In the genomic region with DNA sequence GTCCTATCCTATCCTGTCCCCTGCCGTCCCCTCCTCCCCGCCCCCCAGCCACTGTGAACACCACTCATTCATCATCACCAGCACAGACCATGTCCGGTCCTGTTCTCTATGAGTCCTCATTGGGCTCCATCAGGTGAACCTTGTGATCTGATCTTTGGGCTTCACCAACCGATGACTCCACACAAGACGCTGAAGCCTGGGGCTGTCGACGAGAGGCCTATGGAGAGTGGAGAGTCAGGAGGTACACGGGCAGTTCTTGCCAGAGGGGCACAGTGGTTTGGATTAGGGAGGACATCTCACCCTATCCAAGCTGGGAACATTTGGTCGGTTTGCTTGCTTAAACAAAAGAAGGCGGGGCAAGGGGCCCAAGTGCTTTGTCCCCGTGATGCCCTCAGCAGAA, we compare ENCODE assay signal across 12 mouse cellular contexts.
"Had no signal": no experiment of that assay in that cellular context is flagged by ENCODE, and none has a peak within 500 bp of the region (broad histone marks: within the 10 kb centered on the region; RNA-seq: fewer than 3 reads in every experiment).

No protein-coding gene starts in this region.

- H3K9ac ChIP-seq: liver, embryonic 15.5 days; neural tube, embryonic 13.5 days had no signal

- H3K36me3 ChIP-seq: liver, embryonic 15.5 days; neural tube, embryonic 13.5 days had no signal

- H3K4me3 ChIP-seq: liver, embryonic 15.5 days; neural tube, embryonic 13.5 days had no signal

- ATAC-seq: lung, postnatal 0 days had no signal

- H3K4me1 ChIP-seq: liver, embryonic 15.5 days had no signal

- H3K27me3 ChIP-seq: liver, embryonic 15.5 days; neural tube, embryonic 13.5 days had no signal

- DNase-seq: kidney, adult 11 months; kidney, adult 9 months; kidney, postnatal 4 days; left cerebral cortex, postnatal 4 days; lung, adult 2 months; lung, postnatal 36 days; thymus, postnatal 14 days had no signal

- H3K27ac ChIP-seq: kidney, postnatal 0 days; liver, embryonic 15.5 days; neural tube, embryonic 13.5 days had no signal

- H3K4me2 ChIP-seq: liver, embryonic 11.5 days; liver, embryonic 15.5 days; neural tube, embryonic 13.5 days had no signal

- H3K9me3 ChIP-seq: liver, embryonic 15.5 days; neural tube, embryonic 13.5 days had no signal
